Mouse (Mus musculus) lung, adult 2 months (tissue): Measurements from ENCODE around the gene Usp24. TPM values are rescaled to one million over a fixed set of nuclear protein-coding genes. Genes with fewer than 3 reads are reported as not detected.

Experiments used
- DNase-seq: peaks from one replicate; pipeline ENCODE4 v3.0.0; 2022
- H3K4me1 ChIP-seq: fragments of 200-500 bp; 2 replicates; pipeline ENCODE4 v1.6.1; 2011; ENCODE audit warnings: low read length; ENCODE audit not compliant: control insufficient read depth, insufficient read depth
- H3K4me3 ChIP-seq: fragments of 200-500 bp; replicated peaks from 2 replicates; pipeline ENCODE3; 2011; ENCODE audit warnings: low read depth, mild to moderate bottlenecking, control low read depth, low read length; ENCODE audit errors: extremely low read depth
- CTCF ChIP-seq: fragments of 200-500 bp; IDR thresholded peaks from 2 replicates; pipeline ENCODE4 v1.5.1; 2011; ENCODE audit warnings: mild to moderate bottlenecking, low read length, control low read depth; ENCODE audit not compliant: insufficient read depth
- POLR2A ChIP-seq: fragments of 200-500 bp; IDR thresholded peaks from 2 replicates; pipeline ENCODE4 v1.6.1; 2011; ENCODE audit warnings: low read depth, mild to moderate bottlenecking, control low read depth, low read length, borderline replicate concordance; ENCODE audit errors: extremely low read depth
- WGBS: fragments of 180-500 bp; shearing (Covaris S2); methylation state at CpG from one replicate; pipeline ENCODE4 v1.1.7; 2018; 5-methylcytosine and 5-hydroxymethylcytosine counted together
- polyA plus RNA-seq: library from polyadenylated mRNA; depleted of rRNA; stranded (reverse); fragments of >200 nt; gene quantifications from 2 replicates; pipeline ENCODE4 v1.2.3, GENCODE M21; 2012; rRNA removed

Usp24 gene
- polyA plus RNA-seq, 1 experiment = 11.1 TPM

GRCm38 (mm10) chr4:106463174-106463801 is 147.3 kb downstream of the Usp24 start:
- no peaks in the 10 kb centered on the region for H3K4me1 ChIP-seq
- DNase-seq = no peak
- TF ChIP-seq CTCF (no peak), POLR2A (no peak)
- H3K4me3 ChIP-seq = no peak overlapping the region
- WGBS = 30% methylated on average over 21 of the region's 21 CpGs

- no peak for TF ChIP-seq POLR2A
- H3K4me1 ChIP-seq = no peaks in the 10 kb centered on the region
- WGBS = 82% methylated on average over 13 of the region's 13 CpGs
- H3K4me3 ChIP-seq = no peak overlapping the region
- DNase-seq = no peak
Measured at GRCm38 (mm10) chr4:106467420-106468110, 151.6 kb downstream of the Usp24 start.

- Histone ChIP-seq H3K4me1 (no peaks in the 10 kb centered on the region), H3K4me3 (no peak overlapping the region)
- no peak for DNase-seq
- WGBS = 48% methylated on average over 5 of the region's 5 CpGs
- TF ChIP-seq CTCF = no peak
- TF ChIP-seq POLR2A = no peak
Measured at GRCm38 (mm10) chr4:106470921-106471320, 154.9 kb downstream of the Usp24 start.

- no peak for TF ChIP-seq POLR2A
- peak; percentile 55 for TF ChIP-seq CTCF
- Histone ChIP-seq H3K4me3 (no peak overlapping the region), H3K4me1 (no peaks in the 10 kb centered on the region)
- peak; percentile 18 for DNase-seq
- WGBS = 12% methylated on average over 3 of the region's 3 CpGs
Measured at GRCm38 (mm10) chr4:106472335-106472734, 156.3 kb downstream of the Usp24 start.

GRCm38 (mm10) chr4:106474241-106474640 is 158.2 kb downstream of the Usp24 start:
- TF ChIP-seq CTCF (peak; percentile 96), POLR2A (no peak)
- H3K4me1 ChIP-seq = no peaks in the 10 kb centered on the region
- no peak overlapping the region for H3K4me3 ChIP-seq
- WGBS = 1% methylated on average over 6 of the region's 6 CpGs
- DNase-seq = peak; percentile 22

GRCm38 (mm10) chr4:106480545-106480944 is 164.5 kb downstream of the Usp24 start:
- no peak for DNase-seq
- Histone ChIP-seq H3K4me3 (no peak overlapping the region), H3K4me1 (no peaks in the 10 kb centered on the region)
- TF ChIP-seq POLR2A = no peak
- TF ChIP-seq CTCF = no peak
- 73% methylated on average over 3 of the region's 3 CpGs for WGBS

GRCm38 (mm10) chr4:106483215-106483727 is 167.3 kb downstream of the Usp24 start:
- TF ChIP-seq POLR2A (no peak), CTCF (no peak)

GRCm38 (mm10) chr4:106483831-106484230 is 167.8 kb downstream of the Usp24 start:
- TF ChIP-seq POLR2A (no peak), CTCF (no peak)
- H3K4me1 ChIP-seq = no peaks in the 10 kb centered on the region
- H3K4me3 ChIP-seq = no peak overlapping the region
- no peak for DNase-seq
- WGBS = 82% methylated on average over 1 of the region's 1 CpGs

More at GRCm38 (mm10) chr4:106483215-106483727, 167.3 kb downstream of the Usp24 start:
- WGBS = 56% methylated on average over 7 of the region's 7 CpGs
- no peak overlapping the region for H3K4me3 ChIP-seq
- no peak for DNase-seq
- no peaks in the 10 kb centered on the region for H3K4me1 ChIP-seq

- H3K4me3 ChIP-seq = no peak overlapping the region
- no peak for DNase-seq
- 52% methylated on average over 4 of the region's 4 CpGs for WGBS
Measured at GRCm38 (mm10) chr4:106490620-106491019, 174.6 kb downstream of the Usp24 start.

More at GRCm38 (mm10) chr4:106490620-106491019, 174.6 kb downstream of the Usp24 start:
- TF ChIP-seq CTCF = no peak
- no peak for TF ChIP-seq POLR2A
- no peaks in the 10 kb centered on the region for H3K4me1 ChIP-seq

Other genes starting within 250 kb of the Usp24 start
- gene Pcsk9, start 148.1 kb downstream of the Usp24 start, polyA plus RNA-seq = 0.10 and 0.39 TPM in 2 replicates
- not detected in 2 replicates for gene Bsnd, start 176.1 kb downstream of the Usp24 start, polyA plus RNA-seq
- 81.7 and 94.0 TPM in 2 replicates for gene Dhcr24, start 244.8 kb downstream of the Usp24 start, polyA plus RNA-seq